Mouse (Mus musculus) neural tube, embryonic 11.5 days (tissue): ENCODE measurements around the gene Qrsl1. TPM values are rescaled to one million over a fixed set of nuclear protein-coding genes. Genes with fewer than 3 reads are reported as not detected.
A peak's percentile ranks its signal among the peaks of the same experiment; 100 is the strongest.

Experiments used
- ATAC-seq: fragments of 200-750 bp; cut with Nextera tagmentation; 2 replicates; pipeline ENCODE4 v1.8.0; 2017; ENCODE audit warnings: moderate number of reproducible peaks, mild to moderate bottlenecking, moderate TSS enrichment, moderate library complexity; ENCODE audit not compliant: insufficient read depth, low FRiP score, low TSS enrichment
- DNase-seq: peaks from one replicate; pipeline ENCODE4 v3.0.0-alpha.2; 2015; ENCODE audit warnings: low spot score
- H3K27ac ChIP-seq: fragments of 300-500 bp; sonication (generic); 2 replicates; pipeline ENCODE4 v1.5.1; 2014; ENCODE audit warnings: low read depth, mild to moderate bottlenecking, low read length
- H3K27me3 ChIP-seq: fragments of 300-500 bp; sonication (generic); 2 replicates; pipeline ENCODE4 v1.6.1; 2014; ENCODE audit warnings: mild to moderate bottlenecking, low read length, mixed read lengths; ENCODE audit not compliant: control insufficient read depth, insufficient read depth
- H3K36me3 ChIP-seq: fragments of 300-500 bp; sonication (generic); 2 replicates; pipeline ENCODE4 v1.6.1; 2014; ENCODE audit warnings: mild to moderate bottlenecking, low read length, moderate library complexity, mixed read lengths; ENCODE audit not compliant: control insufficient read depth, insufficient read depth
- H3K4me1 ChIP-seq: fragments of 300-500 bp; sonication (generic); 2 replicates; pipeline ENCODE4 v1.6.1; 2014; ENCODE audit warnings: low read length, mixed read lengths; ENCODE audit not compliant: control insufficient read depth, insufficient read depth
- H3K4me2 ChIP-seq: fragments of 300-500 bp; sonication (generic); 2 replicates; pipeline ENCODE4 v1.6.1; 2014; ENCODE audit warnings: low read depth, mild to moderate bottlenecking, moderate library complexity
- H3K4me3 ChIP-seq: fragments of 300-500 bp; sonication (generic); 2 replicates; pipeline ENCODE4 v1.5.1; 2014; ENCODE audit warnings: low read depth, low read length
- H3K9ac ChIP-seq: fragments of 300-500 bp; sonication (generic); 2 replicates; pipeline ENCODE4 v1.6.1; 2014; ENCODE audit warnings: mild to moderate bottlenecking, low read length
- H3K9me3 ChIP-seq: fragments of 300-500 bp; sonication (generic); 2 replicates; pipeline ENCODE4 v1.6.1; 2016; ENCODE audit warnings: low read length; ENCODE audit not compliant: control insufficient read depth
- WGBS: fragments of 180-500 bp; shearing (Covaris S2); extraction: QIAGEN DNeasy Blood & Tissue Kit; methylation state at CpG from one replicate; pipeline ENCODE4 v1.1.7; 2014; 5-methylcytosine and 5-hydroxymethylcytosine counted together
- polyA plus RNA-seq: library from polyadenylated mRNA; unstranded; fragments of >200 nt; fragmentation: Nextera tagmentation; extraction: Ambion mirVana; gene quantifications from 2 replicates; pipeline ENCODE4 v1.2.1, GENCODE M21; 2014

The Qrsl1 gene
- polyA plus RNA-seq, 1 experiment from 2014 or later = 25.5 TPM

GRCm38 (mm10) chr10:43918696-43919608 lies 17.4 kb upstream of the Qrsl1 start:
- DNase-seq = peak; percentile 83
- H3K27me3 ChIP-seq = no peaks in the 10 kb centered on the region
- no peak overlapping the region for H3K4me2 ChIP-seq
- no peaks in the 10 kb centered on the region; the same call in 1 of the 2 replicates for H3K36me3 ChIP-seq
- ATAC-seq = peak; percentile 60; the same call in 1 of the 2 replicates
- H3K9me3 ChIP-seq = no peaks in the 10 kb centered on the region
- H3K9ac ChIP-seq = no peak overlapping the region
- H3K4me3 ChIP-seq = no peak overlapping the region
- no peaks in the 10 kb centered on the region for H3K4me1 ChIP-seq
- 44% methylated on average over 17 of the region's 17 CpGs for WGBS
- no peak overlapping the region for H3K27ac ChIP-seq

DNA sequence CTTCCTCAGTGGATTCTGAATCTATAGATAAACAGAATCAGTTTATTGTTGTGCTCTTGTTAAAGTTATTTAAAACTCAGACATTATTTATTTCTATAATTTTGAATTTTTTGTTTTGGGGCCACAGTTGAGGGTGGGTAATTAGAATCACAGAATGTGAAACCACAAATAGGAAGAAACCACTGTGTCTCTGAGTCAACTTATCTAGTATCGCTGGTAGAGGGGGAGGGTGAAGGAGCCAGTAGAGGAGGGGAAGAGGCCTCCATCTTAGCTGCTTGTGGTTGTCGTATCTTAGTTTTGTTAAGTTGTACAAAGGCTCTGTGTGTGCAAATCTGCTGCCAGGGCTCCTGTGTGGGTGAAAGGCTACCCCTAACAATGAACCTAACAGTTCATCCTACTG lies 15.2 kb upstream of the Qrsl1 start:
- H3K27ac ChIP-seq = no peak overlapping the region
- H3K9ac ChIP-seq = no peak overlapping the region
- no peak overlapping the region for H3K4me3 ChIP-seq
- H3K4me2 ChIP-seq = no peak overlapping the region
- no peaks in the 10 kb centered on the region for H3K9me3 ChIP-seq
- no peaks in the 10 kb centered on the region for H3K4me1 ChIP-seq
- H3K27me3 ChIP-seq = no peaks in the 10 kb centered on the region
- DNase-seq (no peak), ATAC-seq (no peak)
- no peaks in the 10 kb centered on the region for H3K36me3 ChIP-seq
- 84% methylated on average over 2 of the region's 2 CpGs for WGBS

DNA sequence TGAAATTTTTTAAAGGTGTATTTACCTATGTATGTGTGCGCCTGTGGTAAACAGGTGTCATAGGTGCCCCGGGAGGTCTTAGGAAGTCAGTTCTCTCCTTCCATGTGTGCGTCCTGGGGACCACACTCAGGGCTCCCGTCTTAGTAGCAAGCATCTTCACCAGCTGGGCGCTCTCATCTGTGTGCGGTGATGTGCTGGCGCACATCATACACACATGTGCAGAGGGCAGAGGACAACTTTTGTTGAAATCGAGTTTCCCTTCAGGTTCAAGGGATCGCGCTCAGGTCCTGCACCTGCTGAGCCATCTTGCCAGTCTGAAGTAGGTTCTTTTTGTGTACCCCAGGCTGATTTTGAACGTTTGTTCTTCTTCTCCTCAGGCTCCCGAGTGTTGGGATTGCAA lies 14.6 kb upstream of the Qrsl1 start:
- Histone ChIP-seq H3K4me2 (no peak overlapping the region), H3K27me3 (no peaks in the 10 kb centered on the region), H3K9me3 (no peaks in the 10 kb centered on the region), H3K9ac (no peak overlapping the region), H3K27ac (no peak overlapping the region), H3K36me3 (no peaks in the 10 kb centered on the region), H3K4me1 (no peaks in the 10 kb centered on the region), H3K4me3 (no peak overlapping the region)
- DNase-seq = no peak
- WGBS = 85% methylated on average over 12 of the region's 12 CpGs
- ATAC-seq = no peak

GRCm38 (mm10) chr10:43912236-43912635 lies 10.7 kb upstream of the Qrsl1 start:
- Histone ChIP-seq H3K4me3 (no peak overlapping the region), H3K27ac (no peak overlapping the region), H3K27me3 (no peaks in the 10 kb centered on the region), H3K4me1 (no peaks in the 10 kb centered on the region), H3K9me3 (no peaks in the 10 kb centered on the region), H3K36me3 (no peaks in the 10 kb centered on the region), H3K9ac (no peak overlapping the region), H3K4me2 (no peak overlapping the region)
- DNase-seq (no peak), ATAC-seq (no peak)
- WGBS = 76% methylated on average over 3 of the region's 3 CpGs

DNA sequence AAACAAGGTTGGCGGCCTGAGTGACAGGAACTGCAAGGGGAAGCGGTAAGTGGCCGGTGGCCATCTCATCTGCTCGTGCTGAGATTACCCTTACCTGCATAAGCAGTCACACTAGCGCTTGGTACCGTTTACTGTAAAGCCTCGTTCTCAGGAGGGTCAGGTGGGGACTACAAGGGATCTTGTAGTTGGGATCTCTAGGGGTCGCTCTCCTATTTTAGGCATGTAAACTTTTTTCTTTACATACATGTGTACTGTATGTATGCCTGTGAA lies 9.3 kb upstream of the Qrsl1 start:
- H3K4me3 ChIP-seq = no peak overlapping the region
- ATAC-seq = no peak
- no peak overlapping the region for H3K4me2 ChIP-seq
- no peak overlapping the region for H3K27ac ChIP-seq
- DNase-seq = no peak
- H3K9ac ChIP-seq = no peak overlapping the region
- WGBS = 90% methylated on average over 8 of the region's 8 CpGs
- no peaks in the 10 kb centered on the region for H3K36me3 ChIP-seq
- H3K27me3 ChIP-seq = no peaks in the 10 kb centered on the region
- no peaks in the 10 kb centered on the region for H3K4me1 ChIP-seq
- H3K9me3 ChIP-seq = no peaks in the 10 kb centered on the region

DNA sequence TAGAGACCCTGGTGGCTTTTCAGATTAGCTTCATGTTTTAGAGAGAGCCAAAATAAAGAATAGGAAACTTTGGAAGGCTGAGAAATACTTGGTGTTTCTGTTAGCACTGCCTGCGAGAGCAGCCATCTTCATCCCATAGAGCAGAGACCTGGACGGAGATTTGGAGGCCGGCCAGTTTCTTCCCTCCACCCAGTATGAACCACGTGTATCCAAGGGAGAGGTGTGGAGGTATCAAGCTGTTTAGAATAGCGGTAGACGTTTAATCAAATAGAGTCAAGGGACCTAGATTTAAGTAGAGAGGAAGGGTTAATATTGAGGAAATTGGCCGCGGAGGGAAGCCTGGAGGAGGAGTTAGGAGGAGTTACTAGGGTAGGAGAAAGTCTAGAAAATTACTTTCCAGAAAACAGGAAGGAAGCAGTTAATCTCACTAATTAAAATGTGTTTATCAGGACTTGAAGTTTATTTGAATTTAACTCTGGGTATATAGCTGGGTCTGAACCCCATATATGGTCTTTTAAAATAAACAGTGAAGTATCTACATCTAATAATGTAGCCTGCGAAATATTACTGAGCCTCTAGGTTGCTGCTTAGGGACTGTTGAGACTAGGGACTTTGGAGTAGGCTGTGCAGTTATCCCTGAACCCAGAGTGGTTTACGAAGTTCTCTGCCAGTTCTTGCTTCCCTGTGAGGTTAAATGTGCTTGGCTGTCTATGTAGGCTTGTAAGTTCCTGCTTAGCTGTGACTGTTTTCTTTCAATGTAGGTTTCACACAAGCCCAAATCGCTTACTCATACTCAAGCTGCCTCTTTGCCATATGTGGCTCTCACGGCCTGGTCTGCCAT lies 8.7 kb upstream of the Qrsl1 start:
- H3K27me3 ChIP-seq = no peaks in the 10 kb centered on the region
- no peaks in the 10 kb centered on the region for H3K9me3 ChIP-seq
- H3K4me2 ChIP-seq = no peak overlapping the region
- DNase-seq (no peak), ATAC-seq (no peak)
- no peak overlapping the region for H3K9ac ChIP-seq
- no peak overlapping the region for H3K4me3 ChIP-seq
- no peaks in the 10 kb centered on the region for H3K36me3 ChIP-seq
- H3K4me1 ChIP-seq = no peaks in the 10 kb centered on the region
- 89% methylated on average over 12 of the region's 12 CpGs for WGBS
- no peak overlapping the region for H3K27ac ChIP-seq

- H3K27ac ChIP-seq = no peak overlapping the region
- 96% methylated on average over 1 of the region's 1 CpGs for WGBS
- H3K4me1 ChIP-seq = 0 out of 2 replicates have a peak, but pooled peaks cover 4% of the 10 kb centered on the region
- H3K9ac ChIP-seq = no peak overlapping the region
- no peak overlapping the region for H3K4me2 ChIP-seq
- no peak for ATAC-seq
- DNase-seq = no peak
- H3K9me3 ChIP-seq = no peaks in the 10 kb centered on the region
- no peaks in the 10 kb centered on the region for H3K27me3 ChIP-seq
- H3K36me3 ChIP-seq = no peaks in the 10 kb centered on the region
- no peak overlapping the region for H3K4me3 ChIP-seq
Measured at GRCm38 (mm10) chr10:43904569-43904968, 3.0 kb upstream of the Qrsl1 start.

GRCm38 (mm10) chr10:43900883-43901570 lies 518 bp downstream of the Qrsl1 start:
- WGBS = 10% methylated on average over 30 of the region's 30 CpGs
- DNase-seq (no peak), ATAC-seq (peak; percentile 71)
- H3K4me3 ChIP-seq = peak overlapping the region; percentile 63
- 0 out of 2 replicates have a peak, but pooled peaks cover 4% of the 10 kb centered on the region for H3K4me1 ChIP-seq
- no peaks in the 10 kb centered on the region for H3K27me3 ChIP-seq
- 0 out of 2 replicates have a peak overlapping the region, but pooled peaks have one; percentile 15 for H3K27ac ChIP-seq
- peak overlapping the region; percentile 74 for H3K9ac ChIP-seq
- H3K9me3 ChIP-seq = no peaks in the 10 kb centered on the region
- no peaks in the 10 kb centered on the region for H3K36me3 ChIP-seq
- H3K4me2 ChIP-seq = peak overlapping the region; percentile 39
